Mouse (Mus musculus) heart, embryonic 14.5 days (tissue): ENCODE data around the gene Lhfpl3. TPM values are rescaled to one million over a fixed set of nuclear protein-coding genes. Genes with fewer than 3 reads are reported as not detected.

Experiments used
- ATAC-seq: fragments of 200-750 bp; cut with Nextera tagmentation; 2 replicates; pipeline ENCODE4 v1.8.0; 2017; ENCODE audit warnings: low read depth, moderate TSS enrichment; ENCODE audit not compliant: insufficient number of reproducible peaks, insufficient read depth, low FRiP score
- H3K27ac ChIP-seq, 2 experiments: fragments of 200-500 bp in 1 of 2; fragments of 300-500 bp in 1 of 2; sonication (generic) in 1 of 2; replicated peaks in 1 of 2; 2 replicates each; pipeline ENCODE4 v1.5.1; 2012 to 2014; ENCODE audit warnings: low read depth in 2 of 2, low read length in 2 of 2, control low read depth in 1 of 2, mild to moderate bottlenecking in 1 of 2, mixed read lengths in 1 of 2; ENCODE audit not compliant: control insufficient read depth in 1 of 2, insufficient read depth in 1 of 2
- H3K27me3 ChIP-seq: fragments of 300-500 bp; sonication (generic); 2 replicates; pipeline ENCODE4 v1.6.1; 2014; ENCODE audit warnings: mild to moderate bottlenecking, low read length, control low read depth; ENCODE audit not compliant: control insufficient read depth, insufficient read depth
- H3K36me3 ChIP-seq: fragments of 300-500 bp; sonication (generic); 2 replicates; pipeline ENCODE4 v1.6.1; 2014; ENCODE audit warnings: mild to moderate bottlenecking, control low read depth, low read length, mixed read lengths; ENCODE audit not compliant: control insufficient read depth, insufficient read depth
- H3K4me1 ChIP-seq, 2 experiments: fragments of 200-500 bp in 1 of 2; fragments of 300-500 bp in 1 of 2; sonication (generic) in 1 of 2; 2 replicates each; pipeline ENCODE4 v1.6.1; 2012 to 2014; ENCODE audit warnings: low read length in 2 of 2, control low read depth in 1 of 2, mixed read lengths in 1 of 2; ENCODE audit not compliant: control insufficient read depth in 2 of 2, insufficient read depth in 2 of 2
- H3K4me2 ChIP-seq: fragments of 300-500 bp; sonication (generic); 2 replicates; pipeline ENCODE4 v1.6.1; 2014; ENCODE audit warnings: mild to moderate bottlenecking, low read length
- H3K4me3 ChIP-seq, 2 experiments: fragments of 200-500 bp in 1 of 2; fragments of 300-500 bp in 1 of 2; sonication (generic) in 1 of 2; 2 replicates each; pipeline ENCODE4 v1.5.1; 2012 to 2014; ENCODE audit warnings: low read length in 2 of 2, mild to moderate bottlenecking in 2 of 2, control low read depth in 1 of 2, low read depth in 1 of 2, moderate library complexity in 1 of 2; ENCODE audit not compliant: control insufficient read depth in 1 of 2, insufficient read depth in 1 of 2
- H3K9ac ChIP-seq: fragments of 300-500 bp; sonication (generic); 2 replicates; pipeline ENCODE4 v1.6.1; 2014; ENCODE audit warnings: mild to moderate bottlenecking, low read length
- H3K9me3 ChIP-seq: fragments of 300-500 bp; sonication (generic); 2 replicates; pipeline ENCODE4 v1.6.1; 2016; ENCODE audit warnings: low read length, control low read depth; ENCODE audit not compliant: control insufficient read depth
- WGBS: fragments of 180-500 bp; shearing (Covaris S2); extraction: QIAGEN DNeasy Blood & Tissue Kit; methylation state at CpG from one replicate; pipeline ENCODE4 v1.1.7; 2014; 5-methylcytosine and 5-hydroxymethylcytosine counted together
- polyA plus RNA-seq: library from polyadenylated mRNA; unstranded; fragments of >200 nt; fragmentation: Nextera tagmentation; extraction: Ambion mirVana; gene quantifications from 2 replicates; pipeline ENCODE4 v1.2.1, GENCODE M21; 2014

Gene Lhfpl3
- polyA plus RNA-seq, 1 experiment from 2014 or later = 0.16 TPM

GRCm38 (mm10) chr5:23153210-23153609 lies 407.4 kb downstream of the Lhfpl3 start:
- Histone ChIP-seq H3K4me1 (no peaks in the 10 kb centered on the region), H3K4me2 (no peak overlapping the region), H3K27ac (no peak overlapping the region), H3K9me3 (0 out of 2 replicates have a peak, but pooled peaks cover 3% of the 10 kb centered on the region), H3K36me3 (no peaks in the 10 kb centered on the region), H3K9ac (no peak overlapping the region), H3K4me3 (no peak overlapping the region), H3K27me3 (no peaks in the 10 kb centered on the region)
- WGBS = 73% methylated on average over 4 of the region's 4 CpGs
- no peak for ATAC-seq

- H3K4me2 ChIP-seq = no peak overlapping the region
- H3K27ac ChIP-seq = no peak overlapping the region
- WGBS = 77% methylated on average over 1 of the region's 1 CpGs
- ATAC-seq = no peak
- no peak overlapping the region for H3K9ac ChIP-seq
- H3K27me3 ChIP-seq = no peaks in the 10 kb centered on the region
- H3K4me3 ChIP-seq = no peak overlapping the region
- H3K9me3 ChIP-seq = 0 out of 2 replicates have a peak, but pooled peaks cover 3% of the 10 kb centered on the region
- H3K4me1 ChIP-seq = no peaks in the 10 kb centered on the region
- no peaks in the 10 kb centered on the region for H3K36me3 ChIP-seq
Measured at GRCm38 (mm10) chr5:23154439-23154838, 408.6 kb downstream of the Lhfpl3 start.

GRCm38 (mm10) chr5:23165947-23166350 lies 420.1 kb downstream of the Lhfpl3 start:
- H3K27ac ChIP-seq = no peak overlapping the region
- H3K4me1 ChIP-seq = no peaks in the 10 kb centered on the region
- no peaks in the 10 kb centered on the region for H3K36me3 ChIP-seq
- H3K4me3 ChIP-seq = no peak overlapping the region
- 16% methylated on average over 6 of the region's 6 CpGs for WGBS
- no peaks in the 10 kb centered on the region for H3K27me3 ChIP-seq
- H3K9ac ChIP-seq = no peak overlapping the region
- no peak overlapping the region for H3K4me2 ChIP-seq
- H3K9me3 ChIP-seq = no peaks in the 10 kb centered on the region
- no peak for ATAC-seq

GRCm38 (mm10) chr5:23166658-23167057 lies 420.8 kb downstream of the Lhfpl3 start:
- no peaks in the 10 kb centered on the region for H3K27me3 ChIP-seq
- no peaks in the 10 kb centered on the region for H3K36me3 ChIP-seq
- H3K4me1 ChIP-seq = no peaks in the 10 kb centered on the region
- H3K27ac ChIP-seq = no peak overlapping the region
- no peak overlapping the region for H3K4me3 ChIP-seq
- no peaks in the 10 kb centered on the region for H3K9me3 ChIP-seq
- ATAC-seq = no peak
- no peak overlapping the region for H3K4me2 ChIP-seq
- H3K9ac ChIP-seq = no peak overlapping the region
- WGBS = 69% methylated on average over 1 of the region's 1 CpGs

- no peak overlapping the region for H3K4me2 ChIP-seq
- H3K4me3 ChIP-seq = no peak overlapping the region
- no peaks in the 10 kb centered on the region for H3K27me3 ChIP-seq
- no peaks in the 10 kb centered on the region for H3K36me3 ChIP-seq
- H3K4me1 ChIP-seq = no peaks in the 10 kb centered on the region
- no peak overlapping the region for H3K9ac ChIP-seq
- H3K9me3 ChIP-seq = no peaks in the 10 kb centered on the region
- H3K27ac ChIP-seq = no peak overlapping the region
- 67% methylated on average over 6 of the region's 6 CpGs for WGBS
- ATAC-seq = no peak
Measured at GRCm38 (mm10) chr5:23189633-23190032, 443.8 kb downstream of the Lhfpl3 start.

GRCm38 (mm10) chr5:23196879-23197278 lies 451.0 kb downstream of the Lhfpl3 start:
- Histone ChIP-seq H3K36me3 (no peaks in the 10 kb centered on the region), H3K4me3 (no peak overlapping the region), H3K4me2 (no peak overlapping the region), H3K4me1 (no peaks in the 10 kb centered on the region), H3K27ac (no peak overlapping the region), H3K9me3 (no peaks in the 10 kb centered on the region), H3K9ac (no peak overlapping the region), H3K27me3 (no peaks in the 10 kb centered on the region)
- no peak for ATAC-seq
- 74% methylated on average over 4 of the region's 4 CpGs for WGBS

GRCm38 (mm10) chr5:23213086-23213485 lies 467.2 kb downstream of the Lhfpl3 start:
- ATAC-seq = no peak
- H3K4me3 ChIP-seq = no peak overlapping the region
- no peak overlapping the region for H3K27ac ChIP-seq
- no peaks in the 10 kb centered on the region for H3K27me3 ChIP-seq
- H3K4me2 ChIP-seq = no peak overlapping the region
- H3K9me3 ChIP-seq = no peaks in the 10 kb centered on the region
- H3K4me1 ChIP-seq = no peaks in the 10 kb centered on the region
- no peaks in the 10 kb centered on the region for H3K36me3 ChIP-seq
- H3K9ac ChIP-seq = no peak overlapping the region
- 68% methylated on average over 5 of the region's 5 CpGs for WGBS

- H3K4me2 ChIP-seq = no peak overlapping the region
- no peaks in the 10 kb centered on the region for H3K9me3 ChIP-seq
- no peak overlapping the region for H3K27ac ChIP-seq
- H3K9ac ChIP-seq = no peak overlapping the region
- H3K4me3 ChIP-seq = no peak overlapping the region
- H3K36me3 ChIP-seq = no peaks in the 10 kb centered on the region
- no peaks in the 10 kb centered on the region for H3K4me1 ChIP-seq
- 83% methylated on average over 3 of the region's 3 CpGs for WGBS
- ATAC-seq = no peak
- no peaks in the 10 kb centered on the region for H3K27me3 ChIP-seq
Measured at GRCm38 (mm10) chr5:23214646-23215045, 468.8 kb downstream of the Lhfpl3 start.
